Mouse (Mus musculus) urinary bladder, postnatal 25 days (tissue): ENCODE measurements around the gene Podxl2.

Source experiments
- DNase-seq: peaks from one replicate; pipeline ENCODE4 v3.0.0; 2022; ENCODE audit warnings: low spot score

Podxl2 gene

DNA sequence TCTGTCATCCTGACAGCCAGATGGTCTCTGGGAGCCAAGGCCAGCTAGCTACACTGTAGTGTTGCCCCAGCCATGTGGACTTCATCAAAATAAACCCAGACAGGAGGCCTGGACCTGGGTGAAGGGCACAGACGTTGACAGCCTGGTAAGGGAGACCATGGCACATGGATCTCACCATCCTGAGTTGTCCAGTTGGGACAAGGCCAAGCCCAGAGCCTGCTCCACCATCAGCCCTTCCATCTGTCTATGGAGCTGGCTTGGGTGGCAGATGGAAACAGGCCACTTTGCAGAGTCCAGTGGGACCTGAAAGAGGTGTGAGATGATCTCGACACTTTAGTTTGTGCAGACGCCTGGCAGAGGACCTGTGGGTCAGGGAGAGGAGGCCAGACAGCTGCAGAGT lies 74.1 kb downstream of the Podxl2 start:
- DNase-seq, result no peak

- no peak for DNase-seq
Observed at GRCm38 (mm10) chr6:88800191-88800590, 74.7 kb downstream of the Podxl2 start.

DNA sequence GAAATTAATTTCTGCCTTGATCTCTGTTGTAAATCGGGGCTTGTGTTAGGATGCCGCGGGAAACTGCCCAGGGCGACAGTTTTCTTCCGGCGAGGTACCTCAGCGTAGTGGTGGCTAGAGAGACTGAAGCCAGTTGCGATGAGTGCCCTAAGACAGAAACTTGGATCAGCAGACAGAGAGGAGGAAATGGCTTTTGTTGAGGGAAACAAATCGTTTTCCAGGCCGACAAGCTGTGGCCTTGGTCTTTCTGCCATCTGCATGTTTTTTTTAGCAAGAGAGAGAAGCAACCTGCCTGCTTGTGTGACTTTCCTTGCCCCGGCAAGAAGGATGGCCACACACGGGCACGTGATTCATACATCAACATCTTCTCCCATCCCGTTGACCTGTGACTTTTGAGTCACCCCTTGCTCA lies 80.3 kb downstream of the Podxl2 start:
- no peak for DNase-seq

- DNase-seq, result no peak
Observed at GRCm38 (mm10) chr6:88793872-88794271, 81.0 kb downstream of the Podxl2 start.

DNA sequence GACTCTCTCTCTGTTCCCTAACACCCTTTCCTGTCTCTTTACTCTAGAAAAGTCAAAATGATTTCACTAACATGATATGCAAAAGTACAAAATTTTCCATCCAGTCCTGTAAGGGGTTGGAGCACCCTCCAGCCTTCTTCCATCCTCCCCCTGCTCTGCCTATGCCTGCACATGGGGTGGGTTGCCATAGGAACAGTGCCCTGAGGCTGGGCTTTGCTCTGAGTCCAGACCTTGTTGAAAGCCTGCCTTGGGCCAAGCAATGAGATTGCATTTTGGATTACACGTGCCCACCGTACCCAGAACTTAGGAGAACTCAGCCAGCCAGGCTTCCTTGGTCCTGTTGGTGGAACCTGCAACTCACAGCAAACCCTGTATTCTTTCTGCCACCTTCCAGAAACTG lies 81.6 kb downstream of the Podxl2 start:
- DNase-seq, result no peak
